Mouse (Mus musculus): ENCODE results near the gene 4921501E09Rik.

- TF ChIP-seq GATA1 (IDR thresholded peaks at IDR 0.05; ENCODE audit: borderline replicate concordance, low read length) (no peak), FLI1 (IDR thresholded peaks at IDR 0.05; ENCODE audit: low read length) (no peak)
These were observed 23.8 kb upstream of the 4921501E09Rik start for GRCm38 (mm10) chr17:33091630-33092029.

Data from megakaryocyte, embryonic 14.5 days (primary cell).